Mouse (Mus musculus): ENCODE data around the gene Cask.

GRCm38 (mm10) chrX:13638894-13639293 lies 212.3 kb downstream of the Cask start:
- TF ChIP-seq CTCF (conservative IDR thresholded peaks at IDR 0.05; ENCODE audit: low read length) = no peak
- TF ChIP-seq POU5F1 (IDR thresholded peaks at IDR 0.05; ENCODE audit: borderline replicate concordance, low read length) = no peak
- TF ChIP-seq NANOG (IDR thresholded peaks at IDR 0.05; ENCODE audit: borderline replicate concordance, low read length) = no peak
